Mouse (Mus musculus): ENCODE measurements at regions not wholly inside any gene's neighbourhood (a gene's known extent, or its start where the extent isn't known, plus 50 kb on each side); places are given as distances from the start of the nearest gene placed in this dataset.

GRCm38 (mm10) chr9:69623312-69623711, 137.4 kb downstream of the Foxb1 start:
- Histone ChIP-seq H3K4me1 (ENCODE audit: control insufficient read depth in 1 of 2, insufficient read depth in 2 of 2, low read length in 2 of 2) (no peaks in the 10 kb centered on the region), H3K36me3 (ENCODE audit: control insufficient read depth in 1 of 2, insufficient read depth in 2 of 2, low read length in 2 of 2) (no peaks in the 10 kb centered on the region), H3K27me3 (ENCODE audit: control insufficient read depth in 1 of 2, insufficient read depth in 2 of 2, low read length in 2 of 2) (no peaks in the 10 kb centered on the region), H3K4me3 (ENCODE audit: control insufficient read depth in 1 of 2, insufficient read depth in 1 of 2, low read depth in 2 of 2, low read length in 2 of 2) (no peak overlapping the region), H3K9ac (ENCODE audit: control insufficient read depth, low read depth, low read length, poor library complexity, severe bottlenecking) (no peak overlapping the region), H3K27ac (ENCODE audit: control insufficient read depth, low read depth, low read length) (no peak overlapping the region), H3K9me3 (replicated peaks; ENCODE audit: insufficient read depth, low read length) (no peaks in the 10 kb centered on the region), H3K79me2 (ENCODE audit: control insufficient read depth, insufficient read depth, low read length, poor library complexity) (no peaks in the 10 kb centered on the region)
- TF ChIP-seq CTCF (IDR thresholded peaks at IDR 0.05 in 2 of 3, conservative IDR thresholded peaks at IDR 0.05 in 1 of 3; ENCODE audit: control insufficient read depth in 1 of 3, insufficient read depth in 1 of 3, low read depth in 2 of 3, low read length in 3 of 3, poor library complexity in 1 of 3, severe bottlenecking in 1 of 3) (peak; percentile 76 to 82 (median 79)), USF1 (IDR thresholded peaks at IDR 0.05; ENCODE audit: low read depth, low read length) (no peak), ZNF384 (IDR thresholded peaks at IDR 0.05; ENCODE audit: low read depth, low read length) (no peak), NRF1 (IDR thresholded peaks at IDR 0.05; ENCODE audit: insufficient read depth, low read depth, low read length, poor library complexity, severe bottlenecking) (no peak), BHLHE40 (IDR thresholded peaks at IDR 0.05; ENCODE audit: borderline replicate concordance, low read depth, low read length) (no peak), ZC3H11A (IDR thresholded peaks at IDR 0.05; ENCODE audit: low read depth, low read length) (peak; percentile 37; the same call in 1 of the 2 replicates), SMC3 (IDR thresholded peaks at IDR 0.05; ENCODE audit: low read depth, low read length) (peak; percentile 68), RAD21 (IDR thresholded peaks at IDR 0.05; ENCODE audit: low read depth, low read length) (peak; percentile 65), GABPA (IDR thresholded peaks at IDR 0.05; ENCODE audit: low read depth, low read length) (no peak), SIN3A (IDR thresholded peaks at IDR 0.05; ENCODE audit: low read length) (no peak)
- peak; percentile 70 for DNase-seq (ENCODE audit: low read depth, low spot score)

- Histone ChIP-seq H3K9ac (ENCODE audit: control insufficient read depth, low read depth, low read length, poor library complexity, severe bottlenecking) (no peak overlapping the region), H3K27ac (ENCODE audit: control insufficient read depth, low read depth, low read length) (no peak overlapping the region), H3K36me3 (ENCODE audit: control insufficient read depth in 1 of 2, insufficient read depth in 2 of 2, low read length in 2 of 2) (no peaks in the 10 kb centered on the region), H3K27me3 (ENCODE audit: control insufficient read depth in 1 of 2, insufficient read depth in 2 of 2, low read length in 2 of 2) (no peaks in the 10 kb centered on the region), H3K9me3 (replicated peaks; ENCODE audit: insufficient read depth, low read length) (no peaks in the 10 kb centered on the region), H3K79me2 (ENCODE audit: control insufficient read depth, insufficient read depth, low read length, poor library complexity) (no peaks in the 10 kb centered on the region), H3K4me1 (ENCODE audit: control insufficient read depth in 1 of 2, insufficient read depth in 2 of 2, low read length in 2 of 2) (no peaks in the 10 kb centered on the region), H3K4me3 (ENCODE audit: control insufficient read depth in 1 of 2, insufficient read depth in 1 of 2, low read depth in 2 of 2, low read length in 2 of 2) (no peak overlapping the region)
- no peak for DNase-seq (ENCODE audit: low read depth, low spot score)
- TF ChIP-seq ELF1 (IDR thresholded peaks at IDR 0.05; ENCODE audit: low read depth, low read length) = no peak
- TF ChIP-seq KAT2A (conservative IDR thresholded peaks at IDR 0.05; ENCODE audit: low read depth, low read length) = no peak
- no peak for TF ChIP-seq MAFK (IDR thresholded peaks at IDR 0.05; ENCODE audit: borderline replicate concordance, low read depth, low read length)
- TF ChIP-seq GATA1 (IDR thresholded peaks at IDR 0.05; ENCODE audit: low read depth, low read length) = no peak
- no peak for TF ChIP-seq POLR2A (IDR thresholded peaks at IDR 0.05; ENCODE audit: control insufficient read depth in 1 of 2, insufficient read depth in 1 of 2, low read depth in 1 of 2, low read length in 2 of 2, poor library complexity in 1 of 2)
- no peak for TF ChIP-seq BHLHE40 (IDR thresholded peaks at IDR 0.05; ENCODE audit: borderline replicate concordance, low read depth, low read length)
- TF ChIP-seq USF2 (IDR thresholded peaks at IDR 0.05; ENCODE audit: borderline replicate concordance in 1 of 2, insufficient read depth in 1 of 2, low read depth in 1 of 2, low read length in 2 of 2) = no peak
- TF ChIP-seq E2F4 (IDR thresholded peaks at IDR 0.05; ENCODE audit: borderline replicate concordance, low read depth, low read length) = no peak
- TF ChIP-seq ZC3H11A (IDR thresholded peaks at IDR 0.05; ENCODE audit: low read depth, low read length) = no peak
- TF ChIP-seq SIN3A (IDR thresholded peaks at IDR 0.05; ENCODE audit: low read length) = no peak
- TF ChIP-seq TCF12 (IDR thresholded peaks at IDR 0.05; ENCODE audit: low read depth, low read length) = no peak
- TF ChIP-seq HCFC1 (IDR thresholded peaks at IDR 0.05; ENCODE audit: low read depth, low read length) = no peak
- TF ChIP-seq NRF1 (IDR thresholded peaks at IDR 0.05; ENCODE audit: insufficient read depth, low read depth, low read length, poor library complexity, severe bottlenecking) = no peak
- no peak for TF ChIP-seq ZKSCAN1 (IDR thresholded peaks at IDR 0.05; ENCODE audit: low read depth, low read length)
- TF ChIP-seq ZNF384 (IDR thresholded peaks at IDR 0.05; ENCODE audit: low read depth, low read length) = no peak
These were observed 139.7 kb downstream of the Foxb1 start for GRCm38 (mm10) chr9:69621006-69621405.

Data from MEL (cell line).